Mouse (Mus musculus) skeletal muscle tissue, adult 2 months (tissue): ENCODE measurements around the gene Gm20388.
"Not testable (repeated sequence)": the region's sequence is repeated elsewhere in the genome, so short reads cannot be mapped to it uniquely, and the experiment has no call there.

Experiments used
- DNase-seq: peaks from one replicate; pipeline ENCODE4 v3.0.0-alpha.2; 2012; ENCODE audit warnings: low read depth, low spot score

Gm20388 gene

DNA sequence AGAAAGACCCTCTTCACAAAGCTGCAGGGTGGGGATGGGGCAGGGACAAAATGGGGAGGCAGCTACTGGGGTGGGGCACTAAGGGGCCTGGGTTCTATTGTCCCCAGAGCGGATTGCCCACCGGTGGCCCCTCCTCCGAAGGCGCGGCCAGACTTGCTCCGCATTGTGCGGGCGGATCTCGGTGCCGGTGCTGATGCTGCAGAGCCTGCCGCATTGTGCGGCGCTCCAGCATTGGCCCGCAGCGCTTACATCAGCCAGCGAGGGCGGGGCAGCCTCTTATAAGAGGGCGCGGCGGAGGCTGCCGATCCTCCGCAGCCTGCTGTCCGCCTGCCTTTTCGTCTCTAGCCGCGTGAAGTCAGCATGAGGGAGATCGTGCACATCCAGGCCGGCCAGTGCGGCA, 3500.6 kb downstream of the Gm20388 start, which contains the start of gene Tubb3:
Gene Tubb3, plus strand, starts transcription at position 179 of the 400 bp plus-strand sequence.
- no peak for DNase-seq

DNA sequence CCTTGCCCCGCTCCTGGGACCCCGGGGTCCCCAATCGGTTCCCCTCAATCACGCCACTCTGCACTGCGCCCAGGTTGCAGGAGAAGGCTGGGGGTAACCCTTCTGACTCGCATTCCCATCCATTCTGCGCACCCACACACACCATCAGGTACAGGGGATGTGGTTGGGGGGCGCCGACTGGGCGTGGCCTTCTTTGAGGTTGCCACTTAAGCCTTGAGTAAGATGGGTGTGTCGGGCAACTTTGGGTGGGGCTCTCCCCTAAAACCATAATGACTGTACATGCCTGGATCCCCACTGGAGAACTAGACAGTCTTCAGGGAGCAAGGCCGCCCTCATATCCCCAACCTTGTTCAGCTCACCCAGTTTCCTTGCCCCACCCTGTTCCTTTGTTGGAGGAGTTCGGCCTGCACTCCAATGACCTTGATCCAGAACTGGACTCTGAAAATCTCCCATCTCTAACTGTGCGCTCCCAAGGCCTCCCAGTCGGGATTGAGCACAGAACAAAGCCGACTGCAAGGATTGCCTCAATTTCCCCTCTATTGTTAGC, 3501.2 kb downstream of the Gm20388 start:
- no peak for DNase-seq

DNA sequence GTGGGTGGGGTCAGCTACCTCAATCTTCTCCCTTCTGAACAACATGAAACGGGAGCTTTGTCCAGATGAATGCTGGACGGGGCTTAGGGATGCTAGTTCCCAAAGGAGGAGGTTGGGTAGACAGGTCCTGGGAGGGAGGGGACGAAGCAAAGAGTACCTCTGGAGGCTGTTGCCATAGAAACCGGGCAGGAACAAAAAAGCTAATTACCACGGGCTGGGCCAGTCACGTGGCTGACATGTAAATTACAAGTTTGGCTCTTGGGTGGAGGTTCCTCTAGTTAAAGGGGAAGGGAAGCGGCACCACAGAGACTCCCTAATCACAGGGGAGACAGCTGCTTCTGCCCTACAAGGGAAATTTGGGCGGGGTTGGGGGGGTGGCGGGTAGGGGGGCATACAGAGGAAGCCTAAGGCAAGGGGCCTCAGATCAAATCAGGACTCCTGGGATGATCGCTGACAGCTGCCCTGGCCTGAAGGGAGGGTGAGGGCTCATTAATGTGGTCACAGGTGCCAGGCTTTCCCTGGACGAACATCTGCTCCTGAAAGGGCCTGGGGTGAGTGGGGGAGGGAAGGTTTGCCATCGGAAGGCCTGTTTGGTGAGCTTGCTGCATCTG, 3502.0 kb downstream of the Gm20388 start:
- DNase-seq, result no peak

DNA sequence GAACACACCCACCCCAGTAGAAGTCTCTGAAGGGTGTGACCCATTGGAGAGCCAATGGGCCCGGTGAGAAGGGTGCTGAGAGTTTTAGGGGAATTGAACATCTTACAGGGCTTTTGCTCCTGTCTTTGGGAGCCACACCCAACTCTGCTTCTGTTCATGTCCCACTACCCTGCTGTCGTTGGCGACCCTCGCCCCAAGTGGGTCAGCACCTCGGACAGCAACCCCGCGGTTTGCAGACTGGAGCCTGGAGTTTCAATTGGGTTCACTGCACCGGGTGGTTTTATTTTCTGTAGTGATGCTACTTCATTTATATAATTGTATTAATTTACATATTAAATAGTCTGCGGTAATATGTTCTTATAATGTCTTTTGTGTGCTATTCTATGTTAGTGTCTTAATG, 3503.6 kb downstream of the Gm20388 start:
- no peak for DNase-seq

DNA sequence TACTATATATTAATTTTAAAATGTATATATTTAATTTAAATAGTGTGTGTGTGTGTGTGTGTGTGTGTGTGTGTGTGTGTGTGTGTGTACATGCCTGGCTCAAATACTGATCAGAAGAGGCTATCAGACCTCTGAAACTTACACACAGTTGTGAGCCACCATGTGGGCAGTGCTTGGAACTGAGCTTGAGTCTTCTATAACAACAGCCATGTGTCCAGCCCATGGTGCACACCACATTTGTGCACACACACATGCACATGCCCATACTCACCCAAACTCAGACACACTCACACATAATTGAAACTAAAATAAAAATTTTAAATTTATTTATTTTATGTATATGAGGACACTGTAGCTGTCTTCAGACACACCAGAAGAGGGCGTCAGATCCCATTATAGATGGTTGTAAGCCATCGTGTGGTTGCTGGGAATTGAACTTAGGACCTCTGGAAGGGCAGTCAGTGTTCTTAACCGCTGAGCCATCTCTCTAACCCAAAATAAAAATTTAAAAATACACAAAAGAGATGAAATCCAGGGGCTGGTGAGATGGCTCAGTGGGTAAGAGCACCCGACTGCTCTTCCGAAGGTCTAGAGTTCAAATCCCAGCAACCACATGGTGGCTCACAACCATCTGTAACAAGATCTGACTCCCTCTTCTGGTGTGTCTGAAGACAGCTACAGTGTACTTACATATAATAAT, 3504.5 kb downstream of the Gm20388 start:
- DNase-seq, result not testable (repeated sequence)

GRCm38 (mm10) chr8:123415967-123416943, 3505.6 kb downstream of the Gm20388 start:
- DNase-seq, result no peak

DNA sequence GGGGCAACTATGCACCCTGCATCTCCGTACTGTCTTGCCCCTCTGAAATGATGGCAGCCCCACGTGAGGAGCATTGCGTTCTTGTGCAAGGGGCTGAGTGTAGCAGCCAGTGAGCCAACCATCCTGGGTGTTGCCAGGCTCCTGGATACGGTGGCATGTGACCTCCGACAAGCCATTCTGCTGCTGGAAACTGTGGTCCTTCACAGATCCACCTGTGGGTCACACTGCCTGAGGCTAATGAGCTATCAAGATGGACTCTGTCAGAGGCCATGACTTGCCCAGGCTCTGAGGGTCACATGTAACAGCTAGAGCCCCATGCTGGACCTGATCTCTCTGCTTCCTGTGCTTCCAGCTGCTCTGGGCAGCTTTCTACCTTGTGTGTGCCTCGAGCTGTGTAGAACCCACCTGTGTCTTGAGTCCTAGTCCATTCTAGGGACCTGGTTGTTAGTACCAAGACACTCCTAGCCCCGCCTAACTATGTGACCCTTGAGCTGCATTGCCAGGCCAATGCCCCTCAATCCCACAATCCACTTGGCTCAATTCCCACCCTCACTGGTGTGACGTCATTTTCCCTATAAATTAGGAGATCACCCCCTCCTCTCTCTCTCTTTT, 3506.4 kb downstream of the Gm20388 start:
- no peak for DNase-seq

DNA sequence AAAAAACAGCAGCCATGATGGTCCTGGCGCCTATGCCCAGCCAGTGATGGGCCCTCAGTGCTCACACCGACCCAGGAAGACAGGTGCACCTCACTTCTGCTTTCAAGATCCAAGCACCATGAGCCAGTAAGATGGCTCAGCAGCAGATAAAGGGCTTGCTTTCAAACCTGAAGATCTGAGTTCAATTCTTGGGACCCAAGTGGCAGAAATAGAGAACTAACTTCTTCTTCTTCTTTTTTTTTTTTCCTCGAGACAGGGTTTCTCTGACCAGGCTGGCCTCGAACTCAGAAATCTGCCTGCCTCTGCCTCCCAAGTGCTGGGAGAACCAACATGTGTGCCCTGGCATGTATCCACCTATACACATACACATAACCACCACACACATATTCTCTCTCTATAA, 3509.1 kb downstream of the Gm20388 start:
- no peak for DNase-seq

DNA sequence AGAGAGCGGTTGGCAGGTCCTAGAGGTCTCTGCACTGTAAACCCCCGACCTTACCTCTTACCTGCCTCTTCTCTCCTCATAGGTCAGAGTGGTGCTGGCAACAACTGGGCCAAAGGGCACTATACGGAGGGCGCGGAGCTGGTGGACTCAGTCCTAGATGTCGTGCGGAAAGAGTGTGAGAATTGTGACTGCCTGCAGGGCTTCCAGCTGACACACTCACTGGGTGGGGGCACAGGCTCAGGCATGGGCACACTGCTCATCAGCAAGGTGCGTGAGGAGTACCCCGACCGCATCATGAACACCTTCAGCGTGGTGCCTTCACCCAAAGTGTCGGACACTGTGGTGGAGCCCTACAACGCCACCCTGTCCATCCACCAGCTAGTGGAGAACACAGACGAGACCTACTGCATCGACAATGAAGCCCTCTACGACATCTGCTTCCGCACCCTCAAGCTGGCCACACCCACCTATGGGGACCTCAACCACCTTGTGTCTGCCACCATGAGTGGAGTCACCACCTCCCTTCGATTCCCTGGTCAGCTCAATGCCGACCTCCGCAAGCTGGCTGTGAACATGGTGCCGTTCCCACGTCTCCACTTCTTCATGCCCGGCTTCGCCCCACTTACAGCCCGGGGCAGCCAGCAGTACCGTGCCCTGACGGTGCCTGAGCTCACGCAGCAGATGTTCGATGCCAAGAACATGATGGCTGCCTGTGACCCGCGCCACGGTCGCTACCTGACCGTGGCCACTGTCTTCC, 3510.1 kb downstream of the Gm20388 start:
- DNase-seq, result no peak

- no peak for DNase-seq
These were observed 3510.7 kb downstream of the Gm20388 start for GRCm38 (mm10) chr8:123421325-123421724.

DNA sequence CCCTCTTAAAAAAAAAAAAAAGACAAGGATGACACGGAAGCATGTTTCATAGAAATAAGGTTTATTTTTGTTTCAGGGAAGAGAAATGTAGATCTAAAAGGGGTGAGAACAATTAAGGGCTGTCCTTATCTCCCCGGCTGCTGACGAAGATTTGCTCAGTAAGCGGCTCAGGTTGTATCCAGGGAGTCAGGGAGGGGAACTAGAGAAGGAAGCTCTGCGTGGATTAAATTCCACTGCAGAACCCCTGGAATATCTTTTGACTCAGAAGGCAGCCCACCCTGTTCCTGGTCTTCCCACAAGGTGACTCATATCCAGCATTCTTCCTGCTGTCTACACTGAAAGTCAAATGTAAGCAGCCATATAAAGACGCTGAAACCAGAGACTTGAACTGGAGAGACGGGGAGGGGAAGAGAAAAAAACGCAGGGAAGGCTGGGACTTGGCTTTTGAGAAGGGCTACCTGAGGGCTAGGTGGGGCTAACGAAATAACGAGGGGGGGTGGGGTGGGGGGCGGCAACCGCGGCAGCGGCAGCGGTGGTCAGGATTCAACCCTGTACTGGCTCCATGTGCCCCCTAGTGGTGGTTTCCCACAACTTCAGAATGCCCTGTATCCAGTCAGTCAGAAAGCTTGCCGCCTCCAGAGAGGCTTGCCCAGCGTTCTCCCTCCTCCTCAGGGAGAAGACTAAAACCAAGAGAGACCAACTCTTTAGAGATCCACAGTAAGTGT, 3511.6 kb downstream of the Gm20388 start:
- DNase-seq, result no peak

DNA sequence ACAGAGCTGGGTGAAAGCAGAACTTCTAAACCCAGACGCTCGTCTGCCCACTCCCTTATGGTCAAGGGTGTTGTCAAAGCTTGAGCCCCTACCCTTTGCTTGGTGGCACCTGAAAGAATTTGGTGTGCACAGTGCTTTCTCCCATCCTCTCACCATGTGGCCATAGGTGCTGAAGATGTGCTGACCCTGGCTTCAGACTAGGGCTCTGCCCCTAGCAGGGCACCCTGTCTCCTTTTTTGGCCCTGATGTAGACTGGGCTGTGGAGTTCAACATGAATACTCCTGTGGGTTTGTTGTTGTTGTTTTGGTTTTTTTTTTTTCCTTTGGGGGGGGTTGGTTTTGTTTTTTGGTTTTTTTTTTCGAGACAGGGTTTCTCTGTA, 3512.1 kb downstream of the Gm20388 start:
- no peak for DNase-seq

GRCm38 (mm10) chr8:123423441-123423840, 3512.8 kb downstream of the Gm20388 start, which contains the start of gene Def8:
Def8 (plus strand) TSS chr8:123423527.
- DNase-seq, result no peak

GRCm38 (mm10) chr8:123426511-123427509, 3516.2 kb downstream of the Gm20388 start:
- DNase-seq, result no peak

DNA sequence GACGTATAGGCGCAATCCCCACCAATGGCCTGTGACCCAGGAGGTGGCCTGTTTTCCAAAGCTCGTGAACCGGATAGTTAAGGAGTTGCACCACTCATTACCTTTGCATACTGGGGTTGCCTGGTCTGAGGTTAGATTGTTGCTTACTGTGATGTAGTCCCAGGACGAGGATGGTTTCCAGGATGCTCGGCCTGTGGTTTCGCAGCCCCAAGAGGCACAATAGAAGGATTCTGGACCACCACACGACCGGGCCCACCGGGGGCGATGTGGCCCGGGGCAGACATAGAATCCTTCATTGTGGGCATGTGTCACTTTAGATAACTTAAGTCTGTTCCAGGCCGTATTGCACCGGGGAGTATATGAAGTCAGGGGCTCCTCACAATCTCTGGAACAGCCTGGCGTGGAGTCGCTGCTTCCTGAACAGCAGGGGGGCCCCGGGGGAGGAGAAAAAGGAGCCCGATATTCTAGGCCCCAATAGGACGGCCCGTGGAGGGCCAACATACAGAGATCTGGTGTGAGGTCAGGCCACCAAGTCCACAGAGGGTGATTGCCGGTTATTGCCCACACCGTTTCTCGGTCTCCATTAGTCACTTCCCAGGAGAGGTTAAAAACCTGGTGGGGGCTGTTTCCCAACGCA, 3517.1 kb downstream of the Gm20388 start:
- no peak for DNase-seq

DNA sequence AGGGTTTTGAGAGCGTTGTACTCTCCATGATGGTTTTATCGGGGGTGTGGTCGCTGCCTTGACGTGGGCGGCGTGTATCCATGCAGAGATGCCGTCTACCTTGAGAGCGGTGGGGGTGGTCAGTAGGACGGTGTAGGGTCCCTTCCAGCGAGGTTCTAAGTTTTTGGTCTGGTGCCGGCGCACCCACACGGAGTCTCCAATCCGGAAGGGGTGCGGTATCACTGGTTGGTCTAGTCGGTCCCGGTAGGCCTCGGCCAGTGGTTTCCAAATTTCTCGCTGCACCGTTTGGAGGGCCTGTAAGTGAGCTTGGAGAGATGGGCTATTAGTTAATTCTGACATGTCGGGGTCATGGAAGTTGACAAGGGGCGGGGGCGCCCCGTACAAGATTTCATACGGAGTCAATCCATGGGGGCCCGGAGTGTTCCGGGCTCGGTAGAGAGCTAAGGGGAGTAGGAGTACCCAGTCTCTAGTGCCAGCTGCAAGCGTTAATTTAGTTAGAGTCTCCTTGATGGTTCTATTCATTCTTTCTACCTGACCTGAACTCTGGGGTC, 3517.8 kb downstream of the Gm20388 start:
- DNase-seq, result no peak

GRCm38 (mm10) chr8:123428939-123429721, 3518.5 kb downstream of the Gm20388 start:
- DNase-seq, result no peak
